Mouse (Mus musculus) common myeloid progenitor, adult 5-6 weeks (primary cell): ENCODE data around the gene Clip1. TPM values are rescaled to one million over a fixed set of nuclear protein-coding genes. Genes with fewer than 3 reads are reported as not detected.
A peak's percentile ranks its signal among the peaks of the same experiment; 100 is the strongest.
"Not testable (repeated sequence)": the region's sequence is repeated elsewhere in the genome, so short reads cannot be mapped to it uniquely, and the experiment has no call there.

ENCODE experiments used
- ATAC-seq: replicated peaks from 2 replicates; pipeline ENCODE4 v1.8.0; 2016; ENCODE audit warnings: low read depth, mild to moderate bottlenecking, moderate TSS enrichment, inconsistent platforms; ENCODE audit not compliant: poor library complexity, severe bottlenecking
- total RNA-seq: library from RNA; stranded (forward); fragments of 200-1000, 187-1606 nt; gene quantifications from 2 replicates; pipeline ENCODE4 v1.2.3, GENCODE M21; 2017

Gene Clip1
- 80.8 and 105 TPM in 2 replicates for total RNA-seq

GRCm38 (mm10) chr5:123684221-123685144, at the start of gene Clip1:
Gene Clip1 (minus strand): TSS chr5:123684618.
- peak; percentile 54 for ATAC-seq

GRCm38 (mm10) chr5:123730981-123731380, 46.6 kb upstream of the Clip1 start:
- no peak for ATAC-seq

DNA sequence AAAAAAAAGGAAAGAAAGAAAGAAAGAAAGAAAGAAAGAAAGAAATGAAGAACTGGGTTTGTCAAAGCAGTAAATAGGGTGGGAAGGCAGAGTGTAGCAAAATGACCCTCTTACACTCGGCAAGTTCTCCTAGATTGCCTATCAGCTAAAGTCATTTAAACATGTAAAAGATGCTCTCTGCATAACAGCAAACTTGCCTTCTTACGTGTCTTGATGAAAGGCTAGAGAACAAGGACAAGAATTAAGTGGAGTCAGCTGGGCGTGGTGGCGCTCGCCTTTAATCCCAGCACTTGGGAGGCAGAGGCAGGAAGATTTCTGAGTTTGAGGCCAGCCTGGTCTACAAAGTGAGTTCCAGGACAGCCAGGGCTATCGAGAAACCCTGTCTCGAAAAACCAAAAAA, 39.4 kb upstream of the Clip1 start:
- ATAC-seq = not testable (repeated sequence)

DNA sequence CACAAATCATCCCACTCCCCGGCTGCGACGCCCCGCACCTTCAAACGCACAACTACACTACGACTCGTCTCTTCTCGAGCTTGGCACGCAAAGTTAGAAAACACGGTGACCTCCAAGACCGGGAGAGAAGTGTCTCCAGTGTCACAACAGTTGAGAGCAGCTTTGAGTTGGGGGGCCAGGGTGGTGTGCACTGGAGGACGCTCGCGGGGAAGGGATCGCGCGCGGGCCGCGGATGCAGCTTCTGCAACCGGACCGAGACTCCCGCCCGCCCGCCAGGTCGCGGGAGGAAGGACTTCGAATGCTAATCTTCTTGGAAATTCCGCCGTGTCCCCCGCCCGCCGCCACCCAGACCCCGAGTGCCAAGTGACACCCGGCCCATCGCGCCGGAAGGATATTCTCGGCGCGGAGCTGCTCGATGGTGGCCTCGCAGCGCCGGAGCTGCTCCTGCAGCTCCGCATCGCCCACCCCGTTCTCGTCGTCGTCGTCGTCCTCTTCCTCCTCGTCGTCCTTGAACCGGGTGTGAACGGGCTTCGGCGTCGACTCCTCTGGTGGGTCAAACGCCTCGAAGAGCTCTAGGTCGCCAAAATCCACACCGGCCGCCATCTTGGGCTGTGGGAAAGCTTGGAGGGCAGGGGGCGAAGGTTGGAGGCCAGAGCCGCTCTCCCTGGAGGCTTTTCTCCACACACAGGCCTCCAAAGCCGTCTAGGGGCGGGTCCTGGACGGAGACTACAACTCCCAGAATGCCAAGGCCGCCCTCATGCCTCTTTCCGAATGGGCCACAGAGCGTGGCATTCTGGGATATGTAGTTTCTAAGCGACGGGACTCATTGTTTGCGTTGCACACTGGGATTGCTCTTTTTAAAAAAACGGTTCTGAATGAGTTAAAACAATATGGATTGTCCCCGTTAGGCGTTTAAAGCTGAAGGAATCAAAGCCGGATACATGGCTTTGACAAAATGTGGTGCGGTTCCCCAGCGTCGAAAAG, 36.2 kb upstream of the Clip1 start, which contains the start of gene Zcchc8:
TSS of gene Zcchc8 (minus strand) at position 773 of the 984 bp plus-strand sequence.
- ATAC-seq = peak; percentile 100

GRCm38 (mm10) chr5:123714622-123715021, 30.2 kb upstream of the Clip1 start:
- no peak for ATAC-seq

DNA sequence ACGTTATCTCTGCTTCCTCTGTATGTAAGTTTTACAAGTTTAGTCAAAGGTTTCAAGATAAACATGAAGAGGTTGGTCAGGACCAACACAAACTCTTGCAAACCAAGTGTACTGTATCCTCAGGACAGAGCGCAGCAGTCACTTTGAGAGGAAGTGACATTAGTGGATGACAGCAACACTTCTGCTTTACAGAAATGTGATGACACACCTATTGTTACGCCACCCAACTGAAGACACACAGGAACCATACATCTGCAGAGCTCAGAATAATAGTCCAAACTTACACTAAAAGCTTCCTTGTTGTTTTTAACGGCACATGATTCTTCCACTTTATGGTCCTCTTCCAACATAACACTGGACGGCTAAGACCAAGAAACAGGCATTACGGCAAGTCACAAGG, 29.4 kb upstream of the Clip1 start:
- peak; percentile 84 for ATAC-seq

DNA sequence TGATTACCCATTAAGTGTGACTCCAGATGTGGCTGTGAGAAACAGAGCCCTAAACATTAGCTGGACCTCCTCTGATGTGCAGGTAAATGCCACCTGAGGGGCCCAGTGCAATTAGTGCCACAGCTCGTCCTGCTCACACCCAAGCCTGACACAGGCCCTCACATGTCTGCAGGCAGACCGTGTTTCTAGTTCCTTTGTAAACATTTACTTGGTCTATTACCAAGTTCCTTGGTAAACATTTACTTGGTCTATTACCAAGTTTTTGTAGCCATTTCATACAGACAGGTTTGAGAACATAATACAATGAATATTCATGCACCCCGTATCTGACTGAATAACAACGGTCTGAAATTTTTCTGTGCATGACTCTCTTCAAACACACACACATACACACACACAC, 25.2 kb upstream of the Clip1 start:
- no peak for ATAC-seq

- ATAC-seq = no peak
These were observed 24.2 kb upstream of the Clip1 start for GRCm38 (mm10) chr5:123708598-123708997.

- no peak for ATAC-seq
These were observed 16.2 kb upstream of the Clip1 start for GRCm38 (mm10) chr5:123700625-123701024.

- ATAC-seq = peak; percentile 84
These were observed 14.8 kb upstream of the Clip1 start for GRCm38 (mm10) chr5:123699198-123699597.

DNA sequence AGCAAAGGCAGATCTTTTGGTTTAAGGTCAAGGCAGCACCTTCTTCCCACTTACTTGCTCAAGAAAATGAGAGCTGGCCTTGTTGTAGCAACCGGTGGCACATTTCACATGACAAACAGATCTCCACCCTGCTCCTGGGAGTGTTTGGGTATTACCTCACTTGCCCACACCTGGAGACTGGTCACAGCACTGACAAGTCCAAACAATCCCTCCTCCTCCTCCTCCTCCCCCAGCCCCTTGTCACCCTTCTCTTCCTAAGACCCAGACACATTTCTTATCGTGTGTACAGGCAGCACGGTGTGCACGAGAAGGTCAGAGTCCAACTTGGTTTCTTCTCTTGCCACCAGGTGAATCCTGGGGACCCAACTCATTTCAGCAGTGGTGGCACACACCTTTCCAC, 12.5 kb upstream of the Clip1 start:
- no peak for ATAC-seq

GRCm38 (mm10) chr5:123696244-123696643, 11.8 kb upstream of the Clip1 start:
- ATAC-seq = no peak

GRCm38 (mm10) chr5:123694468-123694867, 10.1 kb upstream of the Clip1 start:
- no peak for ATAC-seq

- no peak; the same call in 1 of the 2 replicates for ATAC-seq
These were observed 819 bp downstream of the Clip1 start for GRCm38 (mm10) chr5:123683377-123684220.

DNA sequence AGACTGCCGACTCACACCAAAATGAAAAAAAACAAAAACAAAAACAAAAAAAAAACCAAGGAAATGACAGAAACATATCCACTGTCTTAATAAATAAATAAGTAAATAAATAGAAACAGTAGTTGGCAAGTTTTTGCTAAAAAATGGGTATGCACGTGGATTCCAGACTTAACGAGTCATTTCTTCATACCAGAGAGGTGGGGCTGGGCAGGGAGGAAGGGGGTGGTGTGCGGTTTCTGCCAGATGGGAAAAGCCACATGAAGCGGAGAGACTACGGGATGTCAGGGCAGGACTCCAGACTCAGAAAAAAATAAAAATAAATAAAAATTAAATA, 1.4 kb downstream of the Clip1 start:
- 0 out of 2 replicates have a peak, but pooled peaks have one; percentile 31 for ATAC-seq

DNA sequence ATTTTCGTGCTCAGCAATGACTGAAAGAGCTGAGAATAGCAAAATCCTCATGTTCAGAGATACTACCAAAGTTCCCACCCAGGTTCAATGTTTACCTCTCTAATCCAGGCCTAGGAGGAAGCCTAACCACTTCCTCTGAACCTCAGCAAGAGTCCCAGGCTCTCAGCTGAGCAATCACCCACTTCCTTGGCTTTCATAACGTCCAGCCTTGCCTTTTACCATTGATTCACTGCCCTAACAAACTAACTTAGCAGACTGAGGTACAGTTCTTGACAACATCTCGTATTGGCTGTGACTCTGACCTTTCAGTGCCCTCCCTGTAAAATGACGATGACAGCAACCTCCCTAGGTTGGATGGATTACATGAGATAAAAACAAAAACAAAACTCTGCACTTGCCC, 2.0 kb downstream of the Clip1 start:
- peak; percentile 51 for ATAC-seq

- ATAC-seq = no peak
These were observed 4.7 kb downstream of the Clip1 start for GRCm38 (mm10) chr5:123679546-123680263.

- peak; percentile 29; the same call in 1 of the 2 replicates for ATAC-seq
These were observed 5.3 kb downstream of the Clip1 start for GRCm38 (mm10) chr5:123679106-123679505.

GRCm38 (mm10) chr5:123675717-123676116, 8.7 kb downstream of the Clip1 start:
- ATAC-seq = no peak
